Mouse (Mus musculus): ENCODE data around the gene B3gat2.

DNA sequence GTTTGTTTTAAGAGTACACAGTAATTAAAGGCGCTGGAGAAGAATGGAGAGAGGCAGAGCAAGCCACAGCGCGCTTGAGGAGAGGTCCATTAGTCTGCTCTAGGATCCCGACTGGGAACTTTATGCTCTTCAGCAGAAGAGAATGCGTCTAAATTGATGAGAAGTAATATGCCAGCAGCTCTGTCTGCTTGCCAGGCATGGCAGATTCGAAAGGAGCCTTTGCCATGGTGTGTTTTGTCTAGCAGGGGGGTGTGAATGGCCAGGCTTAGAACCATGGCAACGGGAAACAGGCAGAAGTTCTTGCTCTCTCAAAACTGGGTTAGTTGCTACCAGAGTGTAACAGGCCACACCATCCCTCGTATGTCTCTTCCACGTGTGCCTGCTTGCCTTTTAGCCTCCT lies 73.3 kb downstream of the B3gat2 start:
- TF ChIP-seq CTCF (IDR thresholded peaks at IDR 0.05; ENCODE audit: low read depth, low read length) (no peak), POLR2A (IDR thresholded peaks at IDR 0.05; ENCODE audit: extremely low read depth, insufficient read depth, low read length) (no peak)
